Mouse (Mus musculus) embryonic facial prominence, embryonic 13.5 days (tissue): Measurements from ENCODE around the gene Dnmbp. TPM values are rescaled to one million over a fixed set of nuclear protein-coding genes. Genes with fewer than 3 reads are reported as not detected.

Experiments used
- ATAC-seq: fragments of 200-750 bp; cut with Nextera tagmentation; 2 replicates; pipeline ENCODE4 v1.8.0; 2017; ENCODE audit warnings: low read depth; ENCODE audit not compliant: insufficient number of reproducible peaks, insufficient read depth, low FRiP score, low TSS enrichment
- H3K27ac ChIP-seq: fragments of 300-500 bp; sonication (generic); 2 replicates; pipeline ENCODE4 v1.5.1; 2015; ENCODE audit warnings: moderate library complexity, mild to moderate bottlenecking, inconsistent platforms
- H3K27me3 ChIP-seq: fragments of 300-500 bp; sonication (generic); 2 replicates; pipeline ENCODE4 v1.6.1; 2015; ENCODE audit warnings: mild to moderate bottlenecking, inconsistent platforms
- H3K36me3 ChIP-seq: fragments of 300-500 bp; sonication (generic); 2 replicates; pipeline ENCODE4 v1.6.1; 2015; ENCODE audit warnings: mild to moderate bottlenecking, inconsistent platforms
- H3K4me1 ChIP-seq: fragments of 300-500 bp; sonication (generic); 2 replicates; pipeline ENCODE4 v1.6.1; 2015; ENCODE audit warnings: inconsistent platforms
- H3K4me2 ChIP-seq: fragments of 300-500 bp; sonication (generic); 2 replicates; pipeline ENCODE4 v1.6.1; 2015; ENCODE audit warnings: moderate library complexity, mild to moderate bottlenecking, inconsistent platforms
- H3K4me3 ChIP-seq: fragments of 300-500 bp; sonication (generic); 2 replicates; pipeline ENCODE4 v1.5.1; 2015; ENCODE audit warnings: mild to moderate bottlenecking, inconsistent platforms
- H3K9ac ChIP-seq: fragments of 300-500 bp; sonication (generic); 2 replicates; pipeline ENCODE4 v1.6.1; 2015; ENCODE audit warnings: mild to moderate bottlenecking, inconsistent platforms
- H3K9me3 ChIP-seq: fragments of 300-500 bp; sonication (generic); 2 replicates; pipeline ENCODE4 v1.6.1; 2016; ENCODE audit warnings: inconsistent platforms
- WGBS: fragments of 180-500 bp; shearing (Covaris S2); methylation state at CpG from one replicate; pipeline ENCODE4 v1.1.7; 2015; ENCODE audit warnings: mixed read lengths; 5-methylcytosine and 5-hydroxymethylcytosine counted together
- polyA plus RNA-seq: library from polyadenylated mRNA; unstranded; fragments of >200 nt; fragmentation: Nextera tagmentation; extraction: Ambion mirVana; gene quantifications from 2 replicates; pipeline ENCODE4 v1.2.1, GENCODE M21; 2015

Gene Dnmbp
- polyA plus RNA-seq, 1 experiment from 2014 or later = 19.9 TPM

- H3K27me3 ChIP-seq = no peaks in the 10 kb centered on the region
Observed at GRCm38 (mm10) chr19:43874351-43874750, 65.6 kb downstream of the Dnmbp start.

DNA sequence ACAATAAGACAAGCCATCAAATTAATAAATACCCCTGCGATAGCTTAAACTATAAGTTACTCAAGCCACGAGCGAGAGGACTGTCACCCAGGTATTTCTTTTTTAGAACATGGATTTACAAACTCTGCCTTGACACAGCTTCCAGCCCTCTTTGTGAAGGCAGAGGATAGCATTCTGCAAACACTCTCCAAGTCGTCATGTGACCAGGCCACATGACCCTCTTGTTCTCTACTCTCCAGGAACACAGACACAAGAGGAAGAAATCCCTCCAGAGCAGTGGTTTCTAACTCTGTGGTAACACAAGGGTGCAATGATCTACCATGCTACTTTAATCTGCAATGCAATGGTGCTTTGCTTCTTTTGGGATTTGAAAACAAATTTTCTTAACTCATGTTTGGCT is 69.6 kb downstream of the Dnmbp start:
- Histone ChIP-seq H3K9ac (no peak overlapping the region), H3K9me3 (no peaks in the 10 kb centered on the region), H3K4me1 (peaks cover 3% of the 10 kb centered on the region; the same call in 1 of the 2 replicates), H3K4me3 (no peak overlapping the region), H3K27ac (no peak overlapping the region), H3K27me3 (no peaks in the 10 kb centered on the region), H3K36me3 (peaks cover 86% of the 10 kb centered on the region), H3K4me2 (no peak overlapping the region)
- 89% methylated on average over 4 of the region's 4 CpGs for WGBS
- no peak for ATAC-seq

More at GRCm38 (mm10) chr19:43874351-43874750, 65.6 kb downstream of the Dnmbp start:
- no peak for ATAC-seq
- no peaks in the 10 kb centered on the region for H3K9me3 ChIP-seq
- H3K9ac ChIP-seq = no peak overlapping the region
- H3K4me1 ChIP-seq = peaks cover 39% of the 10 kb centered on the region
- no peak overlapping the region for H3K4me2 ChIP-seq
- H3K4me3 ChIP-seq = no peak overlapping the region
- H3K36me3 ChIP-seq = peaks cover 50% of the 10 kb centered on the region
- H3K27ac ChIP-seq = no peak overlapping the region
- 93% methylated on average over 11 of the region's 11 CpGs for WGBS

DNA sequence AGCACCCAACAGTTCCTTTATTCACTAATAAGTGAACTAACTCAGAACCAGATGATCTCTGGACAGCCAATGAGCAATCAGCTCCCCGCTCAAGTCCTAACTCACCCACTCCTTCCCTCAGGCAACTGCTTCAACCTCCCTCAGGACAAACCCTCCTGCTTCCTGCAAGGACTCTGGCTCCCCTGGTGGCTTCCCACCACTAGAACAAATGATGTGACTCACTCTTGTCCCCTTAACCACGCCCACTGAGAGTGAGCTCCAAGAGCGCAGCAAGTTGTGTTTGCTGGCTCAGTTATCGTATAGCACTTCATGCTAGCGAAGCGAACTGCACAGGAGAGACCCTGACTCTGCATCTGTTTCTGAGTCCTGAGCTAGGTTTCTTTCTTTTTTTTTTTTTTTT is 82.6 kb downstream of the Dnmbp start:
- H3K9me3 ChIP-seq = 0 out of 2 replicates have a peak, but pooled peaks cover 4% of the 10 kb centered on the region
- no peak for ATAC-seq
- H3K27me3 ChIP-seq = no peaks in the 10 kb centered on the region
- H3K4me3 ChIP-seq = no peak overlapping the region
- WGBS = 81% methylated on average over 6 of the region's 6 CpGs
- no peak overlapping the region for H3K4me2 ChIP-seq
- no peak overlapping the region for H3K27ac ChIP-seq
- no peaks in the 10 kb centered on the region for H3K4me1 ChIP-seq
- H3K9ac ChIP-seq = no peak overlapping the region
- peaks cover 73% of the 10 kb centered on the region for H3K36me3 ChIP-seq

DNA sequence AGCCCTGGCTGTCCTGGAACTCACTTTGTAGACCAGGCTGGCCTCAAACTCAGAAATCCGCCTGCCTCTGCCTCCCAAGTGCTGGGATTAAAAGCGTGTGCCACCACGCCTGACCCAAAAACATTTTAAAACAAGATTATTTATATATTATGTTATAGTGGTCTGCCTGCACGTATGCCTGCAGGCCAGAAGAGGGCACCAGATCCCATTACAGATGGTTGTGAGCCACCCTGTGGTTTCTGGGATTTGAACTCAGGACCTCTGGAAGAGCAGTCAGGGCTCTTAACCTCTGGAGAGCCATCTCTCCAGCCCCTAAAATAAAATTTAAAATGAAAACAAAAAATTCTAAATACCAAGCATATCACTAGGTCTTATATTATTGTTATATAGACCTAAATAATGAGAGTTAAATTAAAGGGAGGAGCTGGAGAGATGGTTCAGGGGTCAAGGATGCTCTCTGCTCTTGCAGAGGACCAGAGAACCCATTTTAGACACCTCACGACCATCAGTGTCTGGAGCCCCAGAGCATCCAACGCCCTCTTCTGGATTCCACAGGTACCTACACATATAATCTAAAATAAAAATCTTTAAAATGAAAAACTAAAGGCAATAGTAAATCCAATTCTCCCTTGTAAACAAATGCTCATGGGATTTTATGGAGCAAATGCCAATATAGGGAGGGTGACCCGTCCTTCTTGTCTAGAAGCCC is 87.0 kb downstream of the Dnmbp start:
- no peak for ATAC-seq
- no peak overlapping the region for H3K4me3 ChIP-seq
- peaks cover 83% of the 10 kb centered on the region for H3K36me3 ChIP-seq
- no peak overlapping the region for H3K27ac ChIP-seq
- WGBS = 79% methylated on average over 7 of the region's 7 CpGs
- no peak overlapping the region for H3K9ac ChIP-seq
- 0 out of 2 replicates have a peak, but pooled peaks cover 4% of the 10 kb centered on the region for H3K9me3 ChIP-seq
- no peaks in the 10 kb centered on the region for H3K27me3 ChIP-seq
- H3K4me2 ChIP-seq = no peak overlapping the region
- H3K4me1 ChIP-seq = no peaks in the 10 kb centered on the region

DNA sequence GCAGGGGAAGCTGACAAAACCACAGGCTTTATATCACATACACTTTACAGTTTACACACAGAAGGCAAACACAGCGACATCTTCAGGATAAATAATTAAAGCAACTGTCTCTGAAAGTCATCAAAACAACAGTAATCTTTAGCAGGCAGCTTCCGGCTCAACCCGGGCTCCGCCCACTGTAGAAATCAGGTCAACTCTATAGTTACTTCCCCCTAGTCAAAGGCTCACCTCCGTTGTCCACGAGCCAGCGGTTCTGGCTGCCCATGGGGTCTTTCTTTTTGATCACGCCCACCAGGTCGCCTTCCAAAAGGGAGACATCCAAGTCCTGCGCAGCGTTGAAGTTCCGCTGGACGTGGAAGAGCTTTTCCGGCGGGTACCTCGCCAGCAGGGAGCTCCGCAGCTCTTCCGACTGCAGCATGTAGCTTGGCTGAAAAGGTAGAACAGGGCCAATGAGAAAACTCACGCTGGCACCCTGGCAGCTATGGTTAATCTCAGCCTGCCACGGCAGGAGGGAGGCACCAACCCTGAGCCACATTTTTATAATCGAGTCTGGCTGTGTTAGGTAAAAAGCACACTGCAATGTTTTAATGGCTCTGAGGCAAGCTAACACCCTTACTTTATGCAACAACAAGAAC is 87.9 kb downstream of the Dnmbp start:
- WGBS = 85% methylated on average over 21 of the region's 21 CpGs
- no peak for ATAC-seq
- Histone ChIP-seq H3K27me3 (no peaks in the 10 kb centered on the region), H3K9ac (no peak overlapping the region), H3K4me1 (no peaks in the 10 kb centered on the region), H3K4me3 (no peak overlapping the region), H3K36me3 (peaks cover 92% of the 10 kb centered on the region), H3K9me3 (0 out of 2 replicates have a peak, but pooled peaks cover 4% of the 10 kb centered on the region), H3K27ac (no peak overlapping the region), H3K4me2 (no peak overlapping the region)

GRCm38 (mm10) chr19:43850026-43850425 is 90.0 kb downstream of the Dnmbp start:
- Histone ChIP-seq H3K27ac (no peak overlapping the region), H3K27me3 (no peaks in the 10 kb centered on the region), H3K9ac (no peak overlapping the region), H3K4me2 (no peak overlapping the region), H3K4me3 (no peak overlapping the region), H3K4me1 (peaks cover 7% of the 10 kb centered on the region; the same call in 1 of the 2 replicates), H3K36me3 (peaks cover 79% of the 10 kb centered on the region), H3K9me3 (0 out of 2 replicates have a peak, but pooled peaks cover 4% of the 10 kb centered on the region)
- WGBS = 89% methylated on average over 11 of the region's 11 CpGs
- ATAC-seq = no peak

GRCm38 (mm10) chr19:43847966-43848365 is 92.0 kb downstream of the Dnmbp start:
- Histone ChIP-seq H3K27ac (no peak overlapping the region), H3K27me3 (no peaks in the 10 kb centered on the region), H3K9ac (no peak overlapping the region), H3K9me3 (no peaks in the 10 kb centered on the region), H3K4me1 (peaks cover 7% of the 10 kb centered on the region; the same call in 1 of the 2 replicates), H3K4me3 (no peak overlapping the region), H3K36me3 (peaks cover 63% of the 10 kb centered on the region), H3K4me2 (no peak overlapping the region)
- WGBS = 93% methylated on average over 15 of the region's 15 CpGs
- ATAC-seq = no peak

DNA sequence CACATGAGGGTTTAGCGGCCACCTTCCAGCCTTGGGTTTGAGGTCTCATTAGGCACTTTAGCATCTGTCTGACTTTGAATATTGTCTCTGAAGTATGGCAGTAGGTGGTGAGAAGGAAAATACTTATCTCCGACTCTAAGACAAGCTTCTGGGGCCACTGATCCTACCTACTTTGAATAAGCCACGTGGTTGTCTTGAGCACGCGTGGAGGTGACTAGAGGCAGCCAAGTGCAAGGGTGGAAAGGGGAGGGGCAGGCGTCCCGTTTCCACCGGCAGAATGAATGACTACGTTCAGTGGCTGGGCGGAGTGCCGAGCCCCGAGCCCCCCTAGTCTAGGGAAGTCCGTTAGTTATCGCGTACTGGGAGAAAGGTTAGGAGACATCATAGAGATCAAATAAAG is 92.9 kb downstream of the Dnmbp start:
- Histone ChIP-seq H3K27me3 (no peaks in the 10 kb centered on the region), H3K9me3 (no peaks in the 10 kb centered on the region), H3K36me3 (peaks cover 57% of the 10 kb centered on the region), H3K4me1 (peaks cover 7% of the 10 kb centered on the region; the same call in 1 of the 2 replicates), H3K4me3 (no peak overlapping the region), H3K27ac (no peak overlapping the region), H3K9ac (no peak overlapping the region), H3K4me2 (no peak overlapping the region)
- no peak for ATAC-seq
- 89% methylated on average over 15 of the region's 15 CpGs for WGBS

DNA sequence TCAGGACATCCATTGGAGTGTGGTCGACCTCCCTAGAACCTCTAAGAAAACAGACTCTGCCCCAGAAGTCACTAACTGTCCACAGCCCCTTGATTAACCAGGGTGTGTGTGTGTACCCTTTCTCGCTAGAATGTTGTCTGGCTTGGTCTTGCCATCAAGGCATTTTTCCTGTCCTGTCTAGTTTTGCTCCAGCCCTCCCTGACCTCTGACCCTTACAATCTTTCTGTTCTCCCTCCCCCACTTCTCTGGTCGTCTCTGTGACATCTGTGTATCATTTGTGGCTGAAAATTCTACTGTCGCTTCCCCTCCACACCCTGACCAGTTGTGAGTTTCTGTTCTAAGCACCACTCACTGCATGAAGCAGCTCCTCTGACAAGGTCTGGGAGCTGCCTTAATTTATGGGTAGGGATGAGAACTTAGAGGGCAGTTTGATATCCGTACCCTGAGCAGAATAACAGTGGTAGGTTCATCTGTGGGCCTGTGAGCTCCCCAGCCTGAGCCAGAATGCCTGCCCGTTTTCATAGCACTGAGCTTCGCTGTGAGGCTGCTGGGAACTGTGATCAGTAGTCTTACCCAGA is 94.6 kb downstream of the Dnmbp start:
- no peak overlapping the region for H3K4me3 ChIP-seq
- H3K27ac ChIP-seq = no peak overlapping the region
- no peak overlapping the region for H3K4me2 ChIP-seq
- WGBS = 26% methylated on average over 7 of the region's 7 CpGs
- no peak overlapping the region for H3K9ac ChIP-seq
- no peaks in the 10 kb centered on the region for H3K27me3 ChIP-seq
- H3K9me3 ChIP-seq = no peaks in the 10 kb centered on the region
- H3K36me3 ChIP-seq = peaks cover 42% of the 10 kb centered on the region
- H3K4me1 ChIP-seq = peaks cover 7% of the 10 kb centered on the region; the same call in 1 of the 2 replicates
- ATAC-seq = no peak

DNA sequence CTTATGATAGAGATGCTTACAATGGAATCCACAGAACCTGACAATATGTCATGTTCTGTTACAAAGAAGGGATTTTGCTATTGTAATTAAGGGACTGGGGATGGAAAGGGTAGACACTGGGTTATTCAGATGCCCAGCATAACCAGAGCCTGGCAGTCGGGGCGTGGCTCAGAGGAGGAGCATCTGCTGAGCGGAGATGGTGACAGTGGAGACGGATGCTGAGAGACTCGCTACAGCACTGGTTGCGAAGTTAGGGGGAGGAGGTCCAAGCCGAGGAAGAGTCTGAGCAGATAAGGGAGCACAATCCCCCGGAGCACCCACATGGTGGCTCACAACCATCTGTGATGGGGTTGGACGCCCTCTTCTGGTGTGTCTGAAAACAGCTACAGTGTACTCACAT is 96.8 kb downstream of the Dnmbp start:
- peaks cover 7% of the 10 kb centered on the region; the same call in 1 of the 2 replicates for H3K4me1 ChIP-seq
- WGBS = 95% methylated on average over 9 of the region's 9 CpGs
- ATAC-seq = no peak

GRCm38 (mm10) chr19:43832425-43833069 is 107.4 kb downstream of the Dnmbp start:
- ATAC-seq = no peak
- H3K9ac ChIP-seq = no peak overlapping the region
- H3K4me2 ChIP-seq = peak overlapping the region; percentile 36; the same call in 1 of the 2 replicates
- no peaks in the 10 kb centered on the region for H3K4me1 ChIP-seq
- WGBS = 24% methylated on average over 21 of the region's 21 CpGs
- H3K27me3 ChIP-seq = no peaks in the 10 kb centered on the region; the same call in 1 of the 2 replicates
- no peak overlapping the region for H3K4me3 ChIP-seq
- no peaks in the 10 kb centered on the region for H3K36me3 ChIP-seq
- no peak overlapping the region for H3K27ac ChIP-seq
- no peaks in the 10 kb centered on the region for H3K9me3 ChIP-seq

More for the DNA sequence above, 96.8 kb downstream of the Dnmbp start:
- Histone ChIP-seq H3K27me3 (no peaks in the 10 kb centered on the region), H3K27ac (no peak overlapping the region), H3K9ac (no peak overlapping the region), H3K36me3 (peaks cover 19% of the 10 kb centered on the region), H3K9me3 (no peaks in the 10 kb centered on the region), H3K4me2 (no peak overlapping the region), H3K4me3 (no peak overlapping the region)
